Mouse (Mus musculus) right cerebral cortex, postnatal 25 days (tissue): Measurements from ENCODE around the gene Ginm1.
"Not testable (repeated sequence)": the region's sequence is repeated elsewhere in the genome, so short reads cannot be mapped to it uniquely, and the experiment has no call there.

ENCODE experiments used
- DNase-seq: peaks from one replicate; pipeline ENCODE4 v3.0.0; 2022

The Ginm1 gene

GRCm38 (mm10) chr10:7802519-7803140, 10.0 kb upstream of the Ginm1 start:
- no peak for DNase-seq

GRCm38 (mm10) chr10:7801258-7801657, 8.6 kb upstream of the Ginm1 start:
- no peak for DNase-seq

GRCm38 (mm10) chr10:7792254-7792750, 322 bp downstream of the Ginm1 start:
- DNase-seq: no peak

- no peak for DNase-seq
Observed at GRCm38 (mm10) chr10:7787319-7787718, 5.3 kb downstream of the Ginm1 start.

- DNase-seq: no peak
Observed at GRCm38 (mm10) chr10:7781214-7781613, 11.4 kb downstream of the Ginm1 start.

GRCm38 (mm10) chr10:7780238-7781176, 12.1 kb downstream of the Ginm1 start:
- peak; percentile 85 for DNase-seq

- no peak for DNase-seq
Observed at GRCm38 (mm10) chr10:7779751-7780237, 12.8 kb downstream of the Ginm1 start.

- DNase-seq: no peak
Observed at GRCm38 (mm10) chr10:7778361-7778760, 14.3 kb downstream of the Ginm1 start.

GRCm38 (mm10) chr10:7775421-7775820, 17.2 kb downstream of the Ginm1 start:
- no peak for DNase-seq

- DNase-seq: no peak
Observed at GRCm38 (mm10) chr10:7772769-7773168, 19.9 kb downstream of the Ginm1 start.

- no peak for DNase-seq
Observed at GRCm38 (mm10) chr10:7772346-7772745, 20.3 kb downstream of the Ginm1 start.

GRCm38 (mm10) chr10:7757544-7757943, 35.1 kb downstream of the Ginm1 start:
- DNase-seq: no peak

- DNase-seq: no peak
Observed at GRCm38 (mm10) chr10:7748752-7749151, 43.9 kb downstream of the Ginm1 start.

- not testable (repeated sequence) for DNase-seq
Observed at GRCm38 (mm10) chr10:7745528-7745927, 47.1 kb downstream of the Ginm1 start.

- no peak for DNase-seq
Observed at GRCm38 (mm10) chr10:7737914-7738313, 54.7 kb downstream of the Ginm1 start.

GRCm38 (mm10) chr10:7737122-7737521, 55.5 kb downstream of the Ginm1 start:
- no peak for DNase-seq

- no peak for DNase-seq
Observed at GRCm38 (mm10) chr10:7731582-7731981, 61.0 kb downstream of the Ginm1 start.

- DNase-seq: no peak
Observed at GRCm38 (mm10) chr10:7727011-7727410, 65.6 kb downstream of the Ginm1 start.

GRCm38 (mm10) chr10:7726501-7726812, 66.2 kb downstream of the Ginm1 start:
- no peak for DNase-seq

- DNase-seq: peak; percentile 92
Observed at GRCm38 (mm10) chr10:7725751-7726500, 66.7 kb downstream of the Ginm1 start, which contains the start of gene Katna1. Gene Katna1 (plus strand): TSS chr10:7726000.
